Mouse (Mus musculus) MEL (cell line): ENCODE results near the gene Pcnx2. TPM values are rescaled to one million over a fixed set of nuclear protein-coding genes. Genes with fewer than 3 reads are reported as not detected.

Experiments
- DNase-seq: peaks from one replicate; pipeline ENCODE4 v3.0.0; 2011; ENCODE audit warnings: low read depth, low spot score
- H3K27ac ChIP-seq: 2 replicates; pipeline ENCODE4 v1.5.1; 2012; ENCODE audit warnings: low read depth, mild to moderate bottlenecking, control low read depth, low read length, moderate library complexity; ENCODE audit not compliant: control insufficient read depth
- H3K27me3 ChIP-seq, 2 experiments: fragments of 150-350 bp in 1 of 2; sonication (generic) in 1 of 2; 2 replicates each; pipeline ENCODE4 v1.6.1; 2012; ENCODE audit warnings: low read length in 2 of 2, mild to moderate bottlenecking in 2 of 2, improper control_type of control experiment in 1 of 2, moderate library complexity in 1 of 2; ENCODE audit not compliant: insufficient read depth in 2 of 2, control insufficient read depth in 1 of 2
- H3K36me3 ChIP-seq, 2 experiments: 2 replicates each; pipeline ENCODE4 v1.6.1; 2012 to 2014; ENCODE audit warnings: low read length in 2 of 2, improper control_type of control experiment in 1 of 2, inconsistent platforms in 1 of 2, mild to moderate bottlenecking in 1 of 2; ENCODE audit not compliant: insufficient read depth in 2 of 2, control insufficient read depth in 1 of 2
- H3K4me1 ChIP-seq, 2 experiments: fragments of 150-350 bp in 1 of 2; sonication (generic) in 1 of 2; 2 replicates each; pipeline ENCODE4 v1.6.1; 2012; ENCODE audit warnings: low read length in 2 of 2, improper control_type of control experiment in 1 of 2, mild to moderate bottlenecking in 1 of 2; ENCODE audit not compliant: insufficient read depth in 2 of 2, control insufficient read depth in 1 of 2
- H3K4me3 ChIP-seq, 2 experiments: fragments of 150-350 bp in 1 of 2; sonication (generic) in 1 of 2; 2 replicates each; pipeline ENCODE4 v1.5.1; 2012; ENCODE audit warnings: low read depth in 2 of 2, low read length in 2 of 2, mild to moderate bottlenecking in 2 of 2, moderate library complexity in 2 of 2, control low read depth in 1 of 2, improper control_type of control experiment in 1 of 2; ENCODE audit not compliant: control insufficient read depth in 1 of 2, insufficient read depth in 1 of 2
- H3K79me2 ChIP-seq: 2 replicates; pipeline ENCODE4 v1.6.1; 2012; ENCODE audit warnings: mild to moderate bottlenecking, low read length, moderate library complexity; ENCODE audit not compliant: control insufficient read depth, poor library complexity, insufficient read depth
- H3K9ac ChIP-seq: 2 replicates; pipeline ENCODE4 v1.6.1; 2012; ENCODE audit warnings: low read depth, mild to moderate bottlenecking, control low read depth, low read length, moderate library complexity; ENCODE audit not compliant: control insufficient read depth, poor library complexity, severe bottlenecking
- H3K9me3 ChIP-seq: fragments of 150-350 bp; sonication (generic); replicated peaks from 2 replicates; pipeline ENCODE4 v1.6.1; 2012; ENCODE audit warnings: mild to moderate bottlenecking, low read length, improper control_type of control experiment, moderate library complexity; ENCODE audit not compliant: insufficient read depth
- CHD1 ChIP-seq: IDR thresholded peaks from 2 replicates; pipeline ENCODE4 v1.6.1; 2012; ENCODE audit warnings: low read depth, mild to moderate bottlenecking, inconsistent platforms, low read length, improper control_type of control experiment
- CHD2 ChIP-seq: IDR thresholded peaks from 2 replicates; pipeline ENCODE4 v1.6.1; 2011; ENCODE audit warnings: low read length, improper control_type of control experiment
- E2F4 ChIP-seq: IDR thresholded peaks from 2 replicates; pipeline ENCODE4 v1.6.1; 2011; ENCODE audit warnings: low read depth, low read length, improper control_type of control experiment, borderline replicate concordance
- ELF1 ChIP-seq: IDR thresholded peaks from 2 replicates; pipeline ENCODE4 v1.6.1; 2014; ENCODE audit warnings: low read depth, mild to moderate bottlenecking, inconsistent platforms, low read length, improper control_type of control experiment, moderate library complexity
- EP300 ChIP-seq, 2 experiments: IDR thresholded peaks; 2 replicates each; pipeline ENCODE4 v1.6.1; 2011; ENCODE audit warnings: improper control_type of control experiment in 2 of 2, low read length in 2 of 2, low read depth in 1 of 2, mild to moderate bottlenecking in 1 of 2
- ETS1 ChIP-seq: IDR thresholded peaks from 2 replicates; pipeline ENCODE4 v1.6.1; 2012; ENCODE audit warnings: low read depth, mild to moderate bottlenecking, inconsistent platforms, low read length, improper control_type of control experiment, moderate library complexity
- GABPA ChIP-seq: IDR thresholded peaks from 2 replicates; pipeline ENCODE4 v1.6.1; 2012; ENCODE audit warnings: low read depth, mild to moderate bottlenecking, inconsistent platforms, low read length, improper control_type of control experiment, moderate library complexity
- JUND ChIP-seq: IDR thresholded peaks from 2 replicates; pipeline ENCODE4 v1.6.1; 2011; ENCODE audit warnings: low read depth, mild to moderate bottlenecking, improper control_type of control experiment, low read length
- MAFK ChIP-seq: IDR thresholded peaks from 2 replicates; pipeline ENCODE4 v1.6.1; 2011; ENCODE audit warnings: low read depth, mild to moderate bottlenecking, low read length, improper control_type of control experiment, borderline replicate concordance
- MEF2A ChIP-seq: IDR thresholded peaks from 2 replicates; pipeline ENCODE4 v1.6.1; 2014; ENCODE audit warnings: low read depth, mild to moderate bottlenecking, inconsistent platforms, low read length, improper control_type of control experiment; ENCODE audit not compliant: poor library complexity, insufficient replicate concordance, severe bottlenecking; ENCODE audit errors: extremely low read depth
- MYB ChIP-seq: IDR thresholded peaks from 2 replicates; pipeline ENCODE4 v1.6.1; 2011; ENCODE audit warnings: mild to moderate bottlenecking, low read depth, low read length, improper control_type of control experiment
- MYC ChIP-seq: IDR thresholded peaks from 2 replicates; pipeline ENCODE4 v1.6.1; 2011; ENCODE audit warnings: low read depth, mild to moderate bottlenecking, low read length, improper control_type of control experiment, moderate library complexity
- NRF1 ChIP-seq: IDR thresholded peaks from 2 replicates; pipeline ENCODE4 v1.6.1; 2014; ENCODE audit warnings: low read depth, mild to moderate bottlenecking, inconsistent platforms, low read length, improper control_type of control experiment, moderate library complexity; ENCODE audit not compliant: poor library complexity, insufficient read depth, severe bottlenecking
- POLR2A ChIP-seq, 2 experiments: IDR thresholded peaks; 2 replicates each; pipeline ENCODE4 v1.6.1; 2011 to 2012; ENCODE audit warnings: low read length in 2 of 2, mild to moderate bottlenecking in 2 of 2, control low read depth in 1 of 2, improper control_type of control experiment in 1 of 2, low read depth in 1 of 2, moderate library complexity in 1 of 2; ENCODE audit not compliant: control insufficient read depth in 1 of 2, insufficient read depth in 1 of 2, poor library complexity in 1 of 2
- POLR2AphosphoS2 ChIP-seq: IDR thresholded peaks from 2 replicates; pipeline ENCODE4 v1.6.1; 2011; ENCODE audit warnings: low read length, improper control_type of control experiment
- POLR2AphosphoS5 ChIP-seq: IDR thresholded peaks from 2 replicates; pipeline ENCODE4 v1.6.1; 2012; ENCODE audit warnings: low read depth, borderline replicate concordance, mild to moderate bottlenecking, inconsistent platforms, low read length, moderate library complexity, mixed read lengths
- RAD21 ChIP-seq: IDR thresholded peaks from 2 replicates; pipeline ENCODE4 v1.6.1; 2011; ENCODE audit warnings: mild to moderate bottlenecking, low read depth, low read length, improper control_type of control experiment
- TCF12 ChIP-seq: IDR thresholded peaks from 2 replicates; pipeline ENCODE4 v1.6.1; 2014; ENCODE audit warnings: low read depth, mild to moderate bottlenecking, inconsistent platforms, low read length, improper control_type of control experiment, moderate library complexity
- UBTF ChIP-seq: IDR thresholded peaks from 2 replicates; pipeline ENCODE4 v1.6.1; 2012; ENCODE audit warnings: low read depth, mild to moderate bottlenecking, inconsistent platforms, low read length, improper control_type of control experiment, moderate library complexity, borderline replicate concordance; ENCODE audit not compliant: insufficient read depth
- USF1 ChIP-seq: IDR thresholded peaks from 2 replicates; pipeline ENCODE4 v1.6.1; 2014; ENCODE audit warnings: low read depth, mild to moderate bottlenecking, inconsistent platforms, low read length, improper control_type of control experiment, moderate library complexity
- USF2 ChIP-seq, 2 experiments: IDR thresholded peaks; 2 replicates each; pipeline ENCODE4 v1.6.1; 2011 to 2012; ENCODE audit warnings: improper control_type of control experiment in 2 of 2, low read length in 2 of 2, borderline replicate concordance in 1 of 2, inconsistent platforms in 1 of 2, low read depth in 1 of 2, mild to moderate bottlenecking in 1 of 2; ENCODE audit not compliant: insufficient read depth in 1 of 2
- ZC3H11A ChIP-seq: IDR thresholded peaks from 2 replicates; pipeline ENCODE4 v1.6.1; 2012; ENCODE audit warnings: low read depth, mild to moderate bottlenecking, inconsistent platforms, low read length, improper control_type of control experiment
- ZKSCAN1 ChIP-seq: IDR thresholded peaks from 2 replicates; pipeline ENCODE4 v1.6.1; 2012; ENCODE audit warnings: low read depth, mild to moderate bottlenecking, inconsistent platforms, low read length, improper control_type of control experiment, moderate library complexity
- ZNF384 ChIP-seq: IDR thresholded peaks from 2 replicates; pipeline ENCODE4 v1.6.1; 2012; ENCODE audit warnings: low read depth, mild to moderate bottlenecking, inconsistent platforms, low read length, improper control_type of control experiment
- polyA plus RNA-seq, 2 experiments: library from polyadenylated mRNA; stranded (reverse) in 1 of 2; unstranded in 1 of 2; fragments of >175 nt in 1 of 2; fragments of >200 nt in 1 of 2; gene quantifications; 2 replicates each; pipeline versions ENCODE4 v1.2.1 to v1.2.4; 2012; ENCODE audit warnings: low replicate concordance in 2 of 2, low read depth in 1 of 2; ENCODE audit not compliant: insufficient read length in 2 of 2, insufficient read depth in 1 of 2, missing spikeins in 1 of 2
- total RNA-seq: library from RNA; depleted of rRNA; stranded (reverse); fragments of 300-350 nt; gene quantifications from 2 replicates; pipeline ENCODE4 v1.2.3, GENCODE M21; 2012

The Pcnx2 gene
- total and polyA plus RNA-seq, 3 experiments = 0.04 TPM; not detected in 2

- Histone ChIP-seq H3K9me3 (no peaks in the 10 kb centered on the region), H3K27me3 (no peaks in the 10 kb centered on the region), H3K9ac (no peak overlapping the region), H3K79me2 (no peaks in the 10 kb centered on the region), H3K27ac (no peak overlapping the region), H3K4me3 (no peak overlapping the region), H3K36me3 (no peaks in the 10 kb centered on the region), H3K4me1 (no peaks in the 10 kb centered on the region)
- DNase-seq = no peak
- TF ChIP-seq E2F4 (no peak), ZNF384 (no peak), MYB (no peak), TCF12 (no peak), MYC (no peak), EP300 (IDR thresholded peaks at IDR 0.05; ENCODE audit: low read depth in 1 of 2, low read length in 2 of 2) (no peak), ELF1 (no peak), USF2 (IDR thresholded peaks at IDR 0.05; ENCODE audit: borderline replicate concordance in 1 of 2, insufficient read depth in 1 of 2, low read depth in 1 of 2, low read length in 2 of 2) (no peak), ZC3H11A (no peak)
These were observed 150.7 kb downstream of the Pcnx2 start for GRCm38 (mm10) chr8:125747390-125747789.

DNA sequence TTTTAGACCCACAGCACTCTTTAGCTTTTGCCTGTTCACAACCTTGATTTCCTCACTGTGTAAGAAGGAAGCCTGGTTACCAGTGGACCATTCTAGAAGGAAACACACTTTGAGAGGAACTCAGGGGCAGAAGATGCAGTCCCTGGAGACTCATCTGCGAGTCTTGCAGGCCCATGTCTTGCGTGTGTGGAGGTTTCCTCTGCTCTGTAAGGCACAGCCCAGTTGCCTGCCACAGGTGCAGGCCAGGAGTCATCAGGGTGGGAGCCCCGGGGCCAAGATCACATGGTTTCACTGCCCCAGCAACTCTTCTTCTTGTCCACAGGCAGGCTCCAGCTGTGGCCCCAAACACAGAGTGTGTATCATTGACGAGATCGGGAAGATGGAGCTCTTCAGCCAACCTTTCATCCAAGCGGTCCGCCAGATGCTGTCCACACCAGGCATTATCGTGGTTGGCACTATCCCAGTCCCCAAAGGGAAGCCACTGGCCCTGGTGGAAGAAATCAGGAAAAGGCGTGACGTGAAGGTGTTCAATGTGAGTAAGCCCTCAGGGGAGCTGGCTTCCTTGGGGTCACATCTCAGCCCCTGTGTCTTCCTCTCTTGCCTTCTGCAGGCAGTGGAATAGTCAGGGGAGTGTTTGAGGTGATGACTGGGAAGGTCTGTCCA is 153.1 kb downstream of the Pcnx2 start:
- DNase-seq = no peak
- Histone ChIP-seq H3K79me2 (no peaks in the 10 kb centered on the region), H3K27me3 (no peaks in the 10 kb centered on the region), H3K36me3 (no peaks in the 10 kb centered on the region), H3K9me3 (no peaks in the 10 kb centered on the region), H3K4me3 (no peak overlapping the region), H3K27ac (no peak overlapping the region), H3K4me1 (no peaks in the 10 kb centered on the region), H3K9ac (no peak overlapping the region)
- TF ChIP-seq JUND = no peak
- no peak for TF ChIP-seq TCF12
- TF ChIP-seq CHD1 = no peak
- no peak for TF ChIP-seq POLR2A (IDR thresholded peaks at IDR 0.05; ENCODE audit: control insufficient read depth in 1 of 2, insufficient read depth in 1 of 2, low read depth in 1 of 2, low read length in 2 of 2, poor library complexity in 1 of 2)
- no peak for TF ChIP-seq UBTF
- TF ChIP-seq CHD2 = no peak
- TF ChIP-seq EP300 (IDR thresholded peaks at IDR 0.05; ENCODE audit: low read depth in 1 of 2, low read length in 2 of 2) = no peak
- TF ChIP-seq ETS1 = no peak
- no peak for TF ChIP-seq POLR2AphosphoS2
- no peak for TF ChIP-seq RAD21
- no peak for TF ChIP-seq ZKSCAN1
- no peak for TF ChIP-seq USF1
- no peak for TF ChIP-seq MYB
- TF ChIP-seq MEF2A = no peak
- TF ChIP-seq NRF1 = no peak
- TF ChIP-seq GABPA = no peak
- TF ChIP-seq ELF1 = no peak
- no peak for TF ChIP-seq POLR2AphosphoS5
- TF ChIP-seq MAFK = no peak
- no peak for TF ChIP-seq USF2 (IDR thresholded peaks at IDR 0.05; ENCODE audit: borderline replicate concordance in 1 of 2, insufficient read depth in 1 of 2, low read depth in 1 of 2, low read length in 2 of 2)
